Mouse (Mus musculus): ENCODE measurements around the gene Sema4c. TPM values are rescaled to one million over a fixed set of nuclear protein-coding genes. Genes with fewer than 3 reads are reported as not detected.

Gene Sema4c
- polyA plus RNA-seq (2016; fragmentation: Nextera tagmentation; extraction: Ambion mirVana) = 25.4 and 29.6 TPM in 2 replicates

DNA sequence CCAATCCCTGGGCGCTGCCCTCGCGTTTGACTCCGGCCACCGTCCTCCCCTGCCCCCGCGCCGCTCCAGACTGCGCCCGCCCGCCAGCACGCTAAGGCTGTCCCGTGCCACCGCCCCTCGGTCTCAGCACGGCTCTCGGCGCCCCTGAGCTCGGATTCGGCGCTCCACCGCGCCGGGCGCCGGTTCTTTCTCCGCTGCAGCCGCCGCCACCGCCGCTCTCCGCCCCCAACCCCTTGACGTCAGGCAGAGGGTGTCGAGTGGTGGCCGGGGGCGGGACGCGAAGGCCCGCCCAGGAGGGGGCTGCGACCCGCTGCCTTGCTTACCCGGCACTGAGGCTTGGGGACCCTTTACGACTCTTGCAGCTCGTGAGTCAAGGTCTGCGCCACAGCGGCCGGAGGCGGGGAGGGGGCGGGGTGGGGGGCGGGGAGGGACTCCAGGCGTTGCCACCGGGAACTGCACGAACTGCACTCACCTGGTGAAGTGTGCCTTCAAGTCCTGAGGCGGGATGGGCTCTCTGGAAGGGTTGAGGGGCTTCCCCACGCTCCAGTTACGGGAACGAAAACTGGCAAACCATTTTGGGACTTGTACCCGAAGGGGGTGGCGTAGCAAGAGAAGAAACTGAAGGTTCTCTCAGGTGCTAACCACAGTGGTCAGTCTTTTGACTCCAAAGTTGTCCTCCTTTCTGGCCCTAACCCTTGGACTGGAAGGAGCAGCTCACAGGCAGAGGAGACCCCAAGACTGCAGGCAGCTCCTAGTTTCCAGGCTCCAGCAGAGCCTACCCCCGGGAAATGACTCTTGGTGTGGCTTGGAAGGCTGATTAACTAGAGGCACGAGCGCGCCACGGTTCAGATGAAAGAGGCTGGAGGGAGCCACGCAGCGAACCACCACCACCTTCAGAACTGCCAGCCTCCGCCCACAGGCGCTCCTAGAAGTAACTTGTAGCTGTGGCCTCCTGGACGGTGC, at the start of gene Sema4c:
TSS of gene Sema4c (minus strand) at position 319 of the 963 bp plus-strand sequence.
- DNase-seq (ENCODE audit: low spot score) = peak; percentile 86
- Histone ChIP-seq H3K27me3 (ENCODE audit: insufficient read depth, poor library complexity, severe bottlenecking) (peaks cover 12% of the 10 kb centered on the region; the same call in 1 of the 2 replicates), H3K4me3 (peak within 1 kb of the TSS; percentile 78), H3K27ac (peak within 1 kb of the TSS; percentile 99), H3K4me1 (replicated peaks) (peaks cover 75% of the 10 kb centered on the region), H3K36me3 (peaks cover 23% of the 10 kb centered on the region), H3K9me3 (no peaks in the 10 kb centered on the region)
- under 1% methylated on average over 69 of the region's 69 CpGs for WGBS

DNA sequence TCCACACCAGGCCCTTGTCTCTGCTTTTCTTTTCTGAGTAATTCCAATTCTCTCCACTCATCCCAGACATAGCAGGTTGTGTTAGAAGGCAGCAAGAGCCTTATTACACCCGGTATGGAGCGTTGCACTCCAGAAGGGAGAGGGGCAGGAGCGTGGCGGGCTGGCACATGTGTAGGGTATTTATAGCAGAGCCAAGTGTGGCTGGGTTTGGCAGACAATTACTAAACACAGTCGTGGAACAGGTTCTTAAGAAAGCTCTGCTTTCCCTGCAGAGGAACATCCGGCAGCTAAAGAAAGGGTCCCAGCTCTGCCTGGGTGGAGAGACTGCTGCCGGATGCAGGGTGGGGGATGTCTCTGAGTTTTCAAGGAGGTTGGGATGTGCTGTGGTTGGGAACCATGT, 48.8 kb upstream of the Sema4c start:
- Histone ChIP-seq H3K27me3 (ENCODE audit: insufficient read depth, poor library complexity, severe bottlenecking) (no peaks in the 10 kb centered on the region), H3K4me1 (replicated peaks) (peaks cover 6% of the 10 kb centered on the region; the same call in 1 of the 2 replicates), H3K4me3 (no peak overlapping the region), H3K36me3 (no peaks in the 10 kb centered on the region), H3K27ac (no peak overlapping the region), H3K9me3 (no peaks in the 10 kb centered on the region)
- WGBS = 76% methylated on average over 7 of the region's 7 CpGs
- DNase-seq (ENCODE audit: low spot score) = no peak

DNA sequence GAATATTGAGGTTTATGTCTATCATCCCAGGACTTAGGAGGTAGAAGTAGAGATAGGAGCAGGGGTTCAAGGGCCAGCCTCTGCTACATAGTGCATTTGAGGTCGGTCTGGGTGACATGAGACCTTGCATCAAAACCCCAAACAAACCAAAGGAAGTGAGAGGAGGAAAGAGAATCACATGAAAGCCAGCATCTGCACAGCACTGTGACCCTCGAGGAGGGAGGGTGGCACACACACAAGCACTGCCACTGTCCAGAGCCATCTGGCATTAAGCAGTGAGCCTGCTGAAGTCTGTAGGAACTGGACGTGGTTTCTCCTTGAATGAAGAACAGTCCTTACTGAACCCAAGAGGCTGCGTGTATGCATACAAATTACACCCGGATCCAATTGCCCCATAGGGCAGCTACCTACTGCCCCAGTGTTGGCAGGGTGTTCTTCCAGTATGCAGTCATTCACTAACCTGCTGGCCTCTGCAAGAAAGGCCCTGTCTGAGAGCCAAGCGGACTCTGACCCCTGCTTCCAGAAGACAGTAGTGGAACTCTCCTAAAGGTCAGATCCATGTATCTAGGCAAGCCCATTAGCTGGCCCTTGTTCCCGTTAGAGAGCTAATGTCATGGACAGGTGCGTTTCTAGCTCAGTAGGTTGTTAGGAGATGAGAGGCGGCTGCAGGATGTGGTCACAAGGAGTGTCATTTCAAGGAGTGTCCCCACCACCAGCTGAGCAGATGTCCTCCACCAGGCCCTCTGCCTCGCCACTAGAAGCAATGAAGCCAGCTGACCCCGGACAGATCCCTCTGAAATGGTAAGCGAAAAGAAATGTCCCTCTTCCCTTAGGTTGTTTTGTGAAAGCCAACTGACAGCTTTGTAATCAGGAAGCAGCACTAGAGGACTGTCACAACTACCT, 46.4 kb upstream of the Sema4c start:
- Histone ChIP-seq H3K9me3 (no peaks in the 10 kb centered on the region), H3K27me3 (ENCODE audit: insufficient read depth, poor library complexity, severe bottlenecking) (no peaks in the 10 kb centered on the region), H3K4me1 (replicated peaks) (no peaks in the 10 kb centered on the region; the same call in 1 of the 2 replicates), H3K27ac (no peak overlapping the region), H3K4me3 (no peak overlapping the region), H3K36me3 (no peaks in the 10 kb centered on the region)
- DNase-seq (ENCODE audit: low spot score) = no peak
- 83% methylated on average over 12 of the region's 12 CpGs for WGBS

DNA sequence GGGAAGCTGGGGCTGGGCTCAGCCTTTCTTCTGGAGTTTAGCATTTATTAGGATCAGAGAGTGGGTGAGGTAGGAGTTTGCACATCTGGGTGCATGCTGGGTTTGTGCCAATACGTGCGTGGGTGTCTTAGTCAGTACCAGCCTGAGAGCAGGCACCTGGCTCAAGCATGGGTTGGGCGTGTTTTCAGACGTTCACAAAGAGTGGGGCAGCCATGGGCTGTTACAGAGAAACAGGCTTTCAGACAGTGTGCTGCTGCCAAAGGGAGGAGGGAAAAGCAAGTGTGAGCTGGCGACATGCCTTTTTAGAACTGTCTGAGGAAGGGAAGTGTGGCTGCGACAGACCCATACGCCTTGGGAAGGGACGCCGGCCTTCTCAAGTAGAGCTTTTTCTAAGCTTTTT, 45.2 kb upstream of the Sema4c start:
- WGBS = 81% methylated on average over 9 of the region's 9 CpGs
- Histone ChIP-seq H3K9me3 (no peaks in the 10 kb centered on the region), H3K4me3 (no peak overlapping the region), H3K27ac (no peak overlapping the region), H3K4me1 (replicated peaks) (no peaks in the 10 kb centered on the region; the same call in 1 of the 2 replicates), H3K27me3 (ENCODE audit: insufficient read depth, poor library complexity, severe bottlenecking) (no peaks in the 10 kb centered on the region), H3K36me3 (no peaks in the 10 kb centered on the region)
- DNase-seq (ENCODE audit: low spot score) = no peak

DNA sequence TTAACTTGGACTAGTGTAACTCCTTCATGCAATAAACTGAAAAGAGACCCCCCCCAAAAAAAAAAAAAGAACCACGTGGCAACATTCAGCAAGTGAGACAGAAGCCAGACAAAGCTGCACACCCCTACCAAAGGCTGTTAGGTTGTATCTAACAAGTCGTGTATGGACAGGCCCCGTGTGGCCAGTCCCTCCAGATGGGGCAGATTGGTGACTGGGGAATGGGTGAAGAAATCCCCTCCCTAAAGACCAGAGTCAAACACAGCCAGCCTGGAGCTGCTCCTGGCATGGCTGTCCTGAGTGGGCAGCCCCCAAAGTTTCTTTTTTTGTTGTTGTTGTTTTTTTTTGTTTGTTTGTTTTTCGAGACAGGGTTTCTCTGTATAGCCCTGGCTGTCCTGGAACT, 44.1 kb upstream of the Sema4c start:
- H3K36me3 ChIP-seq = no peaks in the 10 kb centered on the region
- H3K4me3 ChIP-seq = no peak overlapping the region
- H3K9me3 ChIP-seq = no peaks in the 10 kb centered on the region
- H3K27me3 ChIP-seq (ENCODE audit: insufficient read depth, poor library complexity, severe bottlenecking) = no peaks in the 10 kb centered on the region
- 65% methylated on average over 4 of the region's 4 CpGs for WGBS
- DNase-seq (ENCODE audit: low spot score) = no peak
- no peak overlapping the region for H3K27ac ChIP-seq
- H3K4me1 ChIP-seq (replicated peaks) = no peaks in the 10 kb centered on the region; the same call in 1 of the 2 replicates

DNA sequence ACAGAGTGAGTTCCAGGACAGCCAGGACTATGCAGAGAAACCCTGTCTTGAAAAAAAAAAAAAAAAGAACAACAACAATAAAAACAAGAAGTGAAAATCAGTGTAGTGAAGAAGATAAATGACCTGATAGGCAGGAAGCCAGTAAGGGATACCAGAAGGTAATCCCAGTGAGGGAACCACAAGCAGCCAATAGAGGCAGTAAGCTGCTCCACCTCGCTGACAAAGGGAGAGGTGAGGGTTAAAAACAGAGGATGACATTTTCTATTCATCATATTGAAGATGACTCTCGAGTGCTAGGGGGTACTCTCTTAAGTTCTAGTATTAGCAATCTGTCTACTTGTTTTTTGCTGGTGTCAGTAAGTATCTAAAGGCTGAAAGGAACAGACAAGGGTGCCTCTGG, 40.3 kb upstream of the Sema4c start:
- Histone ChIP-seq H3K4me1 (replicated peaks) (peaks cover 18% of the 10 kb centered on the region), H3K4me3 (no peak overlapping the region), H3K36me3 (no peaks in the 10 kb centered on the region), H3K27me3 (ENCODE audit: insufficient read depth, poor library complexity, severe bottlenecking) (no peaks in the 10 kb centered on the region; the same call in 1 of the 2 replicates), H3K9me3 (no peaks in the 10 kb centered on the region), H3K27ac (no peak overlapping the region)
- DNase-seq (ENCODE audit: low spot score) = no peak
- WGBS = 75% methylated on average over 2 of the region's 2 CpGs

DNA sequence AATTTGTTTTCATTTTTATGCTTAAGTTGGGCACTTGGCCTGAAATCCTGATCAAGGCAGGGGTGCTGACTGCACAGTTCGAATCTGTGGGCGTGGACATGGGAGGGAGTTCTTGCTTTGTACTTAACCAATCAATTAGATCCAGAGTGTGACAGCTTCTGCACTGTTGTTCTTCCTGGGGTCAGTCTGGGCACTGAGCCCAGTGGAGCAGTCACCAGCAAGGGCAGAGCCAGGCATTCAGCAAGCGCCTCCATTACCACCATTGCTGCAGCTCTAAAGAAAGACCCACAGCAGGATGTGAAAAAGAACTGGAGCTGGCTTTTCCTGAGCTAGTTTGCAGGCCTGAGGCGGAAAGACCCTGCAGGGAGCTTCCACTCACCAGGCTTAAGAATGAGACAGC, 38.0 kb upstream of the Sema4c start:
- Histone ChIP-seq H3K27ac (peak overlapping the region; percentile 78), H3K4me3 (no peak overlapping the region)

DNA sequence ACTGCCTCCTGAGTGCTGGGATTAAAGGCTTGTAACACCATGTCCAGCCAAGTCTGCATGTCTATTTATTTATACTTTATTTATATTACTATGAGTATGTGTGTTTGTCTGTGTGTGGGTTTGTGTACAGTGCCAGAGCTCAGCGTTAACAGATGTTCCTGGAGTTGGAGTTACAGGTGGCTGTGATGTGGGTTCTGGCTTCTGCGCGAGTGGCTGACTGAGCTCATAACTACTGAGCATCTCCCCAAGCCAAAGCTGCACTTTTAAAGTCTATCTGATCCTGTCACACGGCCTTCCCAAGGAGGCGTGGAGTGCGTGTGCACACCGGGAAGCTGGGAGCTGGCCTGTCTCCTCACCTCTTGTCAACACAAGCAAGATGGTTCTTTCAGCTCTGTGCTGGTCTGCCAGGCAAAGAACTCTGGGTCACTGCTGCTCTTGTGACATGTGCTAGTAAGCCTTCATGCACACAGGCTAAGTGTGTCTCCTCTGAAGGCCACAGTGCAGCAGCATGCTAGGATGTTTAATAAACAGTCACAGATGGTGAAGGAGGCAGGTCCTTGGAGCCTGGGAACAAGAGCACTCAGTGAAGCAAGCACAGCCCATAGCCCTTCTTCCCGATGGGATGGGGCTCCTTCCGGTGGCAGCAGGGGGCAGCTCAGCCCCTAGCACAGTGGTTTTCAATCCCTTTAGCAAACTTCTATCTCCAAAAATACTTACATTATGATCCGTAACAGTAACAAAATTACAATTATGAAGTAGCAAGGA, 37.2 kb upstream of the Sema4c start:
- no peaks in the 10 kb centered on the region for H3K9me3 ChIP-seq
- H3K4me3 ChIP-seq = no peak overlapping the region
- peak overlapping the region; percentile 78 for H3K27ac ChIP-seq
- H3K36me3 ChIP-seq = no peaks in the 10 kb centered on the region
- H3K27me3 ChIP-seq (ENCODE audit: insufficient read depth, poor library complexity, severe bottlenecking) = no peaks in the 10 kb centered on the region; the same call in 1 of the 2 replicates
- WGBS = 59% methylated on average over 10 of the region's 10 CpGs
- peak; percentile 35 for DNase-seq (ENCODE audit: low spot score)
- peaks cover 39% of the 10 kb centered on the region for H3K4me1 ChIP-seq (replicated peaks)

More for the DNA sequence above, 38.0 kb upstream of the Sema4c start:
- H3K4me1 ChIP-seq (replicated peaks) = peaks cover 34% of the 10 kb centered on the region
- DNase-seq (ENCODE audit: low spot score) = peak; percentile 66
- no peaks in the 10 kb centered on the region for H3K9me3 ChIP-seq
- H3K27me3 ChIP-seq (ENCODE audit: insufficient read depth, poor library complexity, severe bottlenecking) = no peaks in the 10 kb centered on the region; the same call in 1 of the 2 replicates
- no peaks in the 10 kb centered on the region for H3K36me3 ChIP-seq
- 15% methylated on average over 4 of the region's 4 CpGs for WGBS

DNA sequence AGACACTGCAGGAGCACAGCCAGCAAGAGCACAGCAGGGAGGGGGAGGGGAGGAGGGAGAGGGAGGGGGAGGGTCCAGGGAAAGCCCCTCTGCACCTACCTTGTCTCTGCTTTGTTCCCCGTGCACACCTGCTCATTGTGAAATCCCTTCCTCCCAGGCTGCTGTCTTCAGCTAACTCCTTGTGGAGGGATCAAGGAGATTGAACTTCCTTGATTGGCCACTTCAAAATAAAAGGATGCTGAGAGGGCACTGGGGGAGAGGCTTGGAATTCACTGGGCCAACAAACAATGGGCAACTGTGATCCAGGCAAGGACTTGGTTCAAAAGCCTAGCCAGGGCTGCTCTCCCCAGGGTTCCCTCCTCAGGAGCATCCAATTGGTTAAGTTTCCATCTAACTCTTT, 35.0 kb upstream of the Sema4c start:
- no peak for DNase-seq (ENCODE audit: low spot score)
- H3K4me3 ChIP-seq = no peak overlapping the region
- no peaks in the 10 kb centered on the region for H3K9me3 ChIP-seq
- peaks cover 61% of the 10 kb centered on the region for H3K4me1 ChIP-seq (replicated peaks)
- no peaks in the 10 kb centered on the region; the same call in 1 of the 2 replicates for H3K27me3 ChIP-seq (ENCODE audit: insufficient read depth, poor library complexity, severe bottlenecking)
- H3K36me3 ChIP-seq = no peaks in the 10 kb centered on the region
- H3K27ac ChIP-seq = 0 out of 2 replicates have a peak overlapping the region, but pooled peaks have one; percentile 19
- 15% methylated on average over 1 of the region's 1 CpGs for WGBS

DNA sequence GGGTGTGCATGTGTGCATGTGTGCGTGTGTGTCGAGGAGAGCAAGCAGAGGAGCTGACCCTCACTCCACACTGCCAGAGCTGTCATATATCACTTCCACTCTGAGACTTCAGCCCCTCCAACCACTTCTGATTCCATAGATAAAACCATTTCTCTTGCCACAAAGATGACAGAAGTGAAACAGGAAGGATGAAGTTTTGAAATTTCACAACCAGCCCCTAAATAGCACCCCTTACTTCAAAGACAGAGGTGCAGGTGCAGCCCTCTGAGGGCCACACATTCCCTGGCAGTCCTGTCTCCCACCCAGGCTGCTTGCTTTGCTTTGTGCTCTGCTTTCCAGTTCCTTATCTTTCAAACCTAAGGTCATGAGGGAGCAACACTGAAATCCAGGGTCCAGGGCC, 33.3 kb upstream of the Sema4c start:
- no peak for DNase-seq (ENCODE audit: low spot score)
- H3K36me3 ChIP-seq = no peaks in the 10 kb centered on the region
- H3K9me3 ChIP-seq = no peaks in the 10 kb centered on the region
- peaks cover 74% of the 10 kb centered on the region for H3K4me1 ChIP-seq (replicated peaks)
- 0 out of 2 replicates have a peak overlapping the region, but pooled peaks have one; percentile 24 for H3K27ac ChIP-seq
- WGBS = 87% methylated on average over 2 of the region's 2 CpGs
- H3K27me3 ChIP-seq (ENCODE audit: insufficient read depth, poor library complexity, severe bottlenecking) = no peaks in the 10 kb centered on the region; the same call in 1 of the 2 replicates
- H3K4me3 ChIP-seq = no peak overlapping the region

DNA sequence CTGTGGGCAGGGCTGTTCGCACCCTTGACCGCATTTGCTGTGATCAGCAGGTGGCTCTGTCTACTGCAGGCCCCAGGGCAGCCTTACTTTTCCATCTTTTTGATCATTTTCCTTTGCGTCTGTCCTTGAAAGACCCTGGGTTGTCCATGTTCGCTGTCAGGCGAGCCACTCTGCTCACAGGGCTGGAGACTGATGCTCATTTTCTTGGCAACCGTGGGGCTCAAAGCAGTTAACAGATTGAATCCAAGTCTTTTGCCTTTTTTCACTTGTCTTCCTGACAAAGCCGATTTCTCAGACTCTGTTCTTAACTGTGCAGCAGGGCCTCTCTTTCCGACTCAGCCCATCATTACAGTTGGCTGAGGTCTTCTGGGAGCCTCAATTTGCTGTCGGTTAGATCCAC, 32.5 kb upstream of the Sema4c start:
- H3K36me3 ChIP-seq = no peaks in the 10 kb centered on the region
- no peaks in the 10 kb centered on the region for H3K9me3 ChIP-seq
- 70% methylated on average over 9 of the region's 9 CpGs for WGBS
- no peak overlapping the region for H3K4me3 ChIP-seq
- no peak for DNase-seq (ENCODE audit: low spot score)
- peaks cover 74% of the 10 kb centered on the region for H3K4me1 ChIP-seq (replicated peaks)
- H3K27ac ChIP-seq = peak overlapping the region; percentile 54; the same call in 1 of the 2 replicates
- no peaks in the 10 kb centered on the region; the same call in 1 of the 2 replicates for H3K27me3 ChIP-seq (ENCODE audit: insufficient read depth, poor library complexity, severe bottlenecking)

DNA sequence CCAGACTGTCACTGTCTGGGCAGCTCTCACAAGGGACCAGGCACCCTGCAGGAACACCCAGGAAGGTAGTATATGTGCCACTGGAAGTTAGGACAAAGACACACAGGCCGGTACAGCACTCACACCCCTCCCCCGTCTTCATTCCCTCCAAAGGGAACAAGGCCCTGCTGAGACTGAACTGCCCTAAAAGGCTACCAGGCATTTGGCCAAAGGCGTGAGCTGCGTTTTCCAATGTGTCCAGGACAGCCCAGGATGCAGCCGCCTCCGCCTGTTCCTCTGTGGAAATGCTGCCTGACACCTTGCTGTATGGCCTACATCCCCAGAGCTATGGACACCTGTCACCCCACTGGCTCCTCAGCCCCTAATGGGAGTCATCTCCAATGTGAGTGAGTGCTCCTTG, 31.3 kb upstream of the Sema4c start:
- DNase-seq (ENCODE audit: low spot score) = no peak
- Histone ChIP-seq H3K4me1 (replicated peaks) (peaks cover 70% of the 10 kb centered on the region), H3K36me3 (no peaks in the 10 kb centered on the region), H3K27me3 (ENCODE audit: insufficient read depth, poor library complexity, severe bottlenecking) (no peaks in the 10 kb centered on the region; the same call in 1 of the 2 replicates), H3K4me3 (no peak overlapping the region), H3K9me3 (no peaks in the 10 kb centered on the region), H3K27ac (peak overlapping the region; percentile 79)
- WGBS = 41% methylated on average over 6 of the region's 6 CpGs

Data from hindbrain, embryonic 10.5 days (tissue).